Mouse (Mus musculus) embryonic fibroblast, embryonic 13.5 days (primary cell): Measurements from ENCODE around the gene Arid1b. TPM values are rescaled to one million over a fixed set of nuclear protein-coding genes. Genes with fewer than 3 reads are reported as not detected.

ENCODE experiments used
- H3K27ac ChIP-seq: 2 replicates; pipeline ENCODE4 v1.5.1; 2012; ENCODE audit warnings: low read length, control low read depth, inconsistent platforms; ENCODE audit not compliant: insufficient read depth
- H3K4me1 ChIP-seq: 2 replicates; pipeline ENCODE4 v1.6.1; 2011; ENCODE audit warnings: low read length; ENCODE audit not compliant: control insufficient read depth, insufficient read depth
- H3K4me3 ChIP-seq: 2 replicates; pipeline ENCODE4 v1.5.1; 2011; ENCODE audit warnings: mild to moderate bottlenecking, control low read depth, low read length; ENCODE audit not compliant: insufficient read depth
- CTCF ChIP-seq: IDR thresholded peaks from 2 replicates; pipeline ENCODE4 v1.5.1; 2011; ENCODE audit warnings: mild to moderate bottlenecking, control low read depth, low read length, moderate library complexity, borderline replicate concordance; ENCODE audit not compliant: insufficient read depth
- POLR2A ChIP-seq: IDR thresholded peaks from 2 replicates; pipeline ENCODE4 v1.6.1; 2011; ENCODE audit warnings: low read depth, mild to moderate bottlenecking, control low read depth, low read length, moderate library complexity
- polyA plus RNA-seq: library from polyadenylated mRNA; stranded (reverse); fragments of >200 nt; gene quantifications from 2 replicates; pipeline ENCODE4 v1.2.4, GENCODE M21; 2011; ENCODE audit warnings: low read depth; ENCODE audit not compliant: missing spikeins, insufficient read length

Arid1b gene
- polyA plus RNA-seq, 1 experiment: 21.7 TPM

DNA sequence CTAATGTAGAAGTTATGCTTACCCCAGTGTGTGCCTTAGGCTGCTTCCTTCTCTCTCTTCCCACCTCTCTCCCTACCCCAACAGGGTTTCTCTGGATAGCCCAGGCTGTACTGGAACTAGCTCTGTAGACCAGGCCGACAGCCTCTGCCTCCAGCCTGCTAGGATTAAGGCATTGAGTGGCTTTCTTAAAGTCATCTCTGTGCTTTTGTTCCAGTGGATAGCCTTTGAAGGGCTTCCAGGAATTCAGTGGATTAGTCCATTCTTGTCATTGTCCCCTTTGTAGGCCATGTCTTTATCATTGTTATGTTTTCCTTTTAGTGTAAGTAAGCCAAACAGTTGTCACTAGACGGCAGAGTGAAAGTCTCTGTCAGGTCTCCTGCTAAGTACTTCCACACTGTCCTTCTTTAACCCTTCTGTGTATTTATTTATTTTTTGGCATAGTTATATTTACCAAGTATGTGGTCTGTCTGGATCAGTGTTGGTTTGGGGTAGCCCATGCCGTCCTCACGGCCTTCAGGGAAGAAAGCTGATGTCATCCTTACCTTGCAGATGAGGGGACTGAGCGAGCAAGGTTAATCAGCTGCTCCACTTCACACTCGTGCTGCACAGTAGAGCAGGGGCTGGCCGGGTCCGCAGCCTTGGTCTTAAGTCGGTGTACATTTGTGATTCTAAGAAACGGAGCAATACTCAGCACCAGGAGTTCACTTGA lies 58.1 kb downstream of the Arid1b start:
- no peak overlapping the region for H3K4me3 ChIP-seq
- no peak for TF ChIP-seq CTCF
- TF ChIP-seq POLR2A: no peak

DNA sequence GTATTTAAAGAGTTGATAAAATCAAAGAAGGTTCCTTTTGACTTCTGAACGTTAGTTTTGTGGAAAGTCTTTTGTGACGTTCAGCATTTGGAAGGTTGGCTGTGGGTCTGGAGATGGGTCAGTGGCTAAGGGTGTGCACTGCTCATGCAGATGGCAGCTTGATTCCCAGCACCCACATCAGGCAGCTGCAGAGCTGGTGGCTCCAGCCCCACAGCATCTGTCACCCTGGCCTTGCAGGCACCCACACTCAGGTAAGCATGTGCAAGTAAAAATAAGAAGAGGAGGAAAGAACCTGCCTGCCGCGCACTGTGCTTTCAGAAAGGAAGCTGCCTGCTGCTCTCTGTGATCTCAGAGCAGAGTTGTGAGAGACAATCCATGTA lies 58.7 kb downstream of the Arid1b start:
- TF ChIP-seq POLR2A (no peak), CTCF (no peak)
- Histone ChIP-seq H3K27ac (no peak overlapping the region), H3K4me1 (peaks cover 5% of the 10 kb centered on the region; the same call in 1 of the 2 replicates), H3K4me3 (no peak overlapping the region)

More for the DNA sequence above, 58.1 kb downstream of the Arid1b start:
- peaks cover 1% of the 10 kb centered on the region; the same call in 1 of the 2 replicates for H3K4me1 ChIP-seq
- H3K27ac ChIP-seq: no peak overlapping the region

DNA sequence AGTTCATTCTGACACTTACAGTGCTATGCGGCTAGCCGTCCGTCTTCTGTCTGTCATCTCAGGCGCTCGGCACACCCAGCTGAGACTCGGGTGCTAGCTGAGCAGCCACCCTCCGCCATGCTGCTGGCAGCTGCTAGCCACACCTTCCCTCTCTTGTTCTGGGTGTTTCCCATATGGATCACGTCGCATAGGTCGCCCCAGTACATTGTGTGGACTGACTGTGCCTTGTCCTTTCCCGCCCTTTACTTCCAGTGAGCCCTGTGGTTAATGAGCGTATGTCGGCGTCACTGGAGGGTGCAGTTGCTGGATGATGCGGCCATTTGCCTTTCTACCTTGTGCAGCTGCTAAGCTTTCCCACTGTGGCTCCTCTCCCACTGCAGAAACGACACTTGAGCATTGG lies 59.1 kb downstream of the Arid1b start:
- peaks cover 8% of the 10 kb centered on the region; the same call in 1 of the 2 replicates for H3K4me1 ChIP-seq
- H3K27ac ChIP-seq: no peak overlapping the region
- no peak overlapping the region for H3K4me3 ChIP-seq
- no peak for TF ChIP-seq CTCF
- TF ChIP-seq POLR2A: no peak

DNA sequence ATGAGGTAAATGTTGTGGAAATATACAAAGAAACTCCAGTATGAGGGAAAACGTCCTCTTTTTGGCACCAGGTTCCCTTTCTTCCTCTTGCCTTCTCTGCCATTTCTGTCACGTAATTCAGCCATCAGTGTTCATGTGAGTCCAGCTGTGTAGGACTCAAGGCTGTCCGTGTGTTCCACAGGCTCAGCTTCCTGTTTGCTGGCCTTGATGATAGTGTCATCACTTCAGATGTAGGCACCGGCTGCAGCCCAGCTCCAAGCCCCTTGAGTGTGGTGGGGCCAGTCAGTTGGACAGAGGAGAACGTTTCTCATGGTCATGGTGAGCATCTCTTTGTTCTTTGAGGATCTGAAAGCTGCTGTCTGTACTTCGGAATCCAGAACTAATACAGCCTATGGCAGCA lies 61.3 kb downstream of the Arid1b start:
- H3K4me3 ChIP-seq: no peak overlapping the region
- no peak for TF ChIP-seq POLR2A
- TF ChIP-seq CTCF: no peak
- peaks cover 14% of the 10 kb centered on the region; the same call in 1 of the 2 replicates for H3K4me1 ChIP-seq
- H3K27ac ChIP-seq: no peak overlapping the region

DNA sequence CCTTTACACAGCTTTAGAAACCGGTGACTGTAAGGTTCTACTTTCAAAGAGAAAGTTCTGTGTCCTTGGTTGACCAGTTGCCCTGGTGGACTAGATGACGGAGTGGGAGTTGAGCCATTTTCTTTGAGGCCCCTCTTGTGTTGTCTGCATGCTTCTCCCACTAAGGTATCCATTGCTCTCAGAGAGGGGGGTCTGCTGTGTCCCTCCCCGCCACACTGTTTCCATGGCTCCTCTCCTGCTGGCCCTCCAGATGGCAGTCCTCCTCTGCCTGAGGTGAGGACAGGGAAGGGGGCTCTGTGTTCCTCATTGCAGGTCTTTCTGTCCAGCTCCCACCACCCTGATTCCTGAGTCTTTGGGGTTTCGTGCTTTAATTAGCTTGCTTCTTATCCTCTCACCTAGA lies 62.5 kb downstream of the Arid1b start:
- H3K27ac ChIP-seq: no peak overlapping the region
- TF ChIP-seq CTCF (no peak), POLR2A (no peak)
- no peak overlapping the region for H3K4me3 ChIP-seq
- peaks cover 14% of the 10 kb centered on the region; the same call in 1 of the 2 replicates for H3K4me1 ChIP-seq

DNA sequence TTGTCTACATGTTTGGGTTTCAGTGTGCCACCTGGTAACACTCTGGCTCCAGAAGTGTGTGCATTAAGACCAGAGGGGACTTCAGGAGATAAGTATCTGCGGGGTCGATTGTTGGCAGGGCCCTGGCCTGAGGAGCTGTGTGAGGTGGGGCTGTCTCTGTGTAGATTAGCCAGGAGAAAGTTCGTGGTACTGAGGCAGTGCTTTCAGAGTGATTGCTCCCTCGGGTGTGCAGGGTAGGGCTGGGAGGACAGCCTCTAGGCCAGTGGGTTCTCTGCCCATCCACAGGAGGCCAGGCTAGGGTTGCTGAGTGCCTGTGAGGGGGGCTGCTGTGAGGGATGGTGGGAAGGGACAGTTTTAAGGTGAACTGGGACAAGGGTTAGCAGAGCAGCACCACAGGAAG lies 63.2 kb downstream of the Arid1b start:
- peaks cover 14% of the 10 kb centered on the region; the same call in 1 of the 2 replicates for H3K4me1 ChIP-seq
- peak overlapping the region; percentile 9; the same call in 1 of the 2 replicates for H3K27ac ChIP-seq

DNA sequence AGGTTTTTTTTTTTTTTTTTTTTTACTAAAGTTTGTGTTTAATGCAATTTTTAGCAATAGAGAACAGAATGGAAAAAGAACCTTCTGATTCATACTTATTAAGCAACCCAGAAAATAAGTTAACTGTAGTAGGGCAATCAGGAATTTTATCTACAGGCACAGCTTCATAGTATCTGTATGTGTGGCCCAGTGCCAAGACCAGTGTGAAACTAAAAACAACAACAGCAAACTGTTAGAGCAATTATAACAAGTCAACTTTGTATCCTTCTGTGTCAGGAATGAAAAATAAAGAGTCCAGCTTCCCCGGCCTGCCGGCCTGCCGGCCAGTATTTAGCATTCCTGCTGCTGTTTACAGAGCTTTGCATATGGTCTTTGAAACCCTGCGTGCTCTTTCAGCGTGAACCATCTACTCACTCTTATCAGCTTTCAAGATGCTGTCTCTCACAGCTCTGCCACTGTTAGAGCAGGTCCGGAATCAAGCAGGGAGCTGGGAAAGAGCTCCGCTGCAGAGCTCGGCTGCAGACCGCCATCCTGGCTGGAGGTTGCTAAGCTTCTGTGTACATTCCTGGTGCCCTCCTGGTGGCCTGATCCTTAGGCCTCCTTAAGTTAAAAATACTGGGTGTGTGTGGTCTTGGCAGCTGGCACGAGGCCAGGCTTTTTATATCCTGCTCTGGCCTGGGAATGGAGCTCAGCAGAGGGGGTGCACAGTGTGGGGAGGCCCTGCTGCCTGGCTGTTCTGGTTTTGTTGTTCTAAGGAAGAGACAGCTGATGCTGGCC lies 64.0 kb downstream of the Arid1b start:
- TF ChIP-seq CTCF: no peak
- no peak for TF ChIP-seq POLR2A
- H3K4me3 ChIP-seq: no peak overlapping the region
- H3K4me1 ChIP-seq: peaks cover 14% of the 10 kb centered on the region; the same call in 1 of the 2 replicates
- H3K27ac ChIP-seq: peak overlapping the region; percentile 9

More for the DNA sequence above, 63.2 kb downstream of the Arid1b start:
- TF ChIP-seq POLR2A (no peak), CTCF (no peak)
- H3K4me3 ChIP-seq: no peak overlapping the region

DNA sequence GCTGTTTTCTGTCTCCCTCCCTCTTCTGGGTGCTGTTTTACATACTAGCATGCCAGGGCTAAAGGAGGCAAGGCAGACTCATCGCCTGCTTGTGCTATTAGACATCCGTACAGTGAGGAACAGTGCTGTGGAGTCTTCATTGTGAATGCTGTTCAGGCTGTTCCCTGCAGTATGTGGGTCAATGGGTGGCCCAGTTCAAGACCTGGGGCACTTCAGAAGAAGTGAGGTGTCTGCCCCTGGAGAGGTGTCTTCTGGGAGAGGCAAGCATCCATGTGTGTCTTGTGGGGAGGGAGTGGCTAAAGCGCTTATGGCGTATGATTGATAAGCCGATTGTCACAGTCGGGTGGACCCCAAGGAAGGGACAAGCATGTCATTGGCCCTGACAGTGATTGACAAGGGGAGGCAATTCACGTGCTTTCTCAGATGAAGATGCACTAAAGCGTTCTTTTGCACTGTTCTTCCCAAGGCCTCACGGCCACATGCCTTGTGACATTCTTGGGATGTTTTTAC lies 65.0 kb downstream of the Arid1b start:
- peaks cover 14% of the 10 kb centered on the region; the same call in 1 of the 2 replicates for H3K4me1 ChIP-seq
- no peak overlapping the region for H3K27ac ChIP-seq
- TF ChIP-seq CTCF (no peak), POLR2A (no peak)
- H3K4me3 ChIP-seq: no peak overlapping the region

DNA sequence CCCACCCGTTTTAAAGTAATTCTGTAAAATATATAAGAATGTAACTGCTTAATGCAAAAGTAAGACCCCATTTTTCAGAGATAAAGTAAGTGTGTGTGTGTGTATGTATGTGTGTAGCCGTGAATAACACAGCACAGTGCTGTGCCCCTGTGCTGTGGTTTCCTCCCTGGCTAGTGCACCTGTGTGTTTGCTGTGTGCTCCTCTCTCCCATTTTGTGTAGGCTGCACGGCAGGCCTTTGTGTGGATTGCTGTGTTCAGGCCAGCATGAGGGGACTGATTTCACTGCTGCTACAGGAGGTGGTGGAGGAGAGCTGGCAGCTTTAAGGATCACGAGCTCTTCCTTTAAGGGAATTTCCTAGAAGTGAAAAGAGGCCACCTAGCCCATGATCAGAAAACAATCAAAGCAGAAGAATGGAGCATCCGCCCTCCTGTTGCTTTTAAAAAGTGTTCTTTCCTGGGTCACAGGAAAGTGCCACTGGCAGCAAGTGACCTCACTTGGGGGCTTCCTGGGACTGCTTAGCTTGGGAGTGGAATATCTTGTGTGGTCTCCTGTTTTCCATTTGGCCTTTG lies 66.5 kb downstream of the Arid1b start:
- peaks cover 14% of the 10 kb centered on the region; the same call in 1 of the 2 replicates for H3K4me1 ChIP-seq
- no peak overlapping the region for H3K4me3 ChIP-seq
- TF ChIP-seq CTCF (no peak), POLR2A (no peak)
- H3K27ac ChIP-seq: no peak overlapping the region

DNA sequence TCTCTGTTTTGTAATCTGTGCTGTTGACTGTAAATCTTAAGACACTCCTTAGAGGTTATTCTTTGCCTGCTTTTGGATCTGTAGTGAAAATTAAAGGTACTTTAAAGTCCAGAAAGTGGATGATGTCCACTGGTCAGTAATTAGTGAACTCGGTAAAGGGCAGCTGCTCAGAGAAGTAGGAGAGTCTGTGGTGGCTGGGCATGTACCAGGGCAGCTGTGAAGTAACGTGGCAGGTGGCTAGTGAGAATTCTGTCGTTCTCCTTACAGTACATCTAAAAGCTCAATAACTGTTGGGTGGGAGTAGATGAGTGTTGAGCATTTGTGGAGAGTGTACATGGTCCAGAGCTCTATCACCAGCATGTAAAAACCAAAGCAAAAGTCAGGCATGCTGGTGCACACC lies 67.1 kb downstream of the Arid1b start:
- TF ChIP-seq CTCF (no peak), POLR2A (no peak)
- Histone ChIP-seq H3K4me3 (no peak overlapping the region), H3K4me1 (peaks cover 14% of the 10 kb centered on the region; the same call in 1 of the 2 replicates), H3K27ac (no peak overlapping the region)
